Mouse (Mus musculus) natural killer cell, adult 2 months (primary cell): Measurements from ENCODE around the gene Plcd1.

ENCODE experiments used
- DNase-seq, 2 experiments: peaks; one replicate each; pipeline ENCODE4 v3.0.0; 2022; ENCODE audit warnings: low spot score in 2 of 2

Plcd1 gene

GRCm38 (mm10) chr9:119025263-119025662 lies 68.0 kb downstream of the Plcd1 start:
- DNase-seq = no peak

- no peak for DNase-seq
These were observed 71.6 kb downstream of the Plcd1 start for GRCm38 (mm10) chr9:119021731-119022130.
